Mouse (Mus musculus): ENCODE data around the gene Agpat4. TPM values are rescaled to one million over a fixed set of nuclear protein-coding genes. Genes with fewer than 3 reads are reported as not detected.

The Agpat4 gene
- polyA plus RNA-seq, 1 experiment = 7.4 TPM

GRCm38 (mm10) chr17:12210544-12211132, 92.1 kb downstream of the Agpat4 start:
- no peaks in the 10 kb centered on the region for H3K36me3 ChIP-seq (ENCODE audit: control insufficient read depth, insufficient read depth, low read length)
- H3K27ac ChIP-seq (ENCODE audit: insufficient read depth, low read depth, low read length) = no peak overlapping the region
- 30% methylated on average over 8 of the region's 8 CpGs for WGBS
- H3K4me1 ChIP-seq (ENCODE audit: control insufficient read depth, insufficient read depth, low read length) = no peaks in the 10 kb centered on the region
- no peaks in the 10 kb centered on the region for H3K27me3 ChIP-seq (replicated peaks; ENCODE audit: control insufficient read depth, insufficient read depth, low read length)
- no peak overlapping the region for H3K4me3 ChIP-seq (ENCODE audit: insufficient read depth, low read depth, low read length)
- DNase-seq = peak; percentile 79
- TF ChIP-seq POLR2A (IDR thresholded peaks at IDR 0.05; ENCODE audit: low read depth, low read length) (no peak), CTCF (conservative IDR thresholded peaks at IDR 0.05; ENCODE audit: insufficient read depth, insufficient read length, low read depth, low read length) (peak; percentile 98)

GRCm38 (mm10) chr17:12211890-12212289, 93.4 kb downstream of the Agpat4 start:
- 94% methylated on average over 11 of the region's 11 CpGs for WGBS
- Histone ChIP-seq H3K27ac (ENCODE audit: insufficient read depth, low read depth, low read length) (no peak overlapping the region), H3K4me1 (ENCODE audit: control insufficient read depth, insufficient read depth, low read length) (no peaks in the 10 kb centered on the region), H3K36me3 (ENCODE audit: control insufficient read depth, insufficient read depth, low read length) (no peaks in the 10 kb centered on the region), H3K27me3 (replicated peaks; ENCODE audit: control insufficient read depth, insufficient read depth, low read length) (no peaks in the 10 kb centered on the region), H3K4me3 (ENCODE audit: insufficient read depth, low read depth, low read length) (no peak overlapping the region)
- TF ChIP-seq CTCF (conservative IDR thresholded peaks at IDR 0.05; ENCODE audit: insufficient read depth, insufficient read length, low read depth, low read length) (no peak), POLR2A (IDR thresholded peaks at IDR 0.05; ENCODE audit: low read depth, low read length) (no peak)
- no peak for DNase-seq

DNA sequence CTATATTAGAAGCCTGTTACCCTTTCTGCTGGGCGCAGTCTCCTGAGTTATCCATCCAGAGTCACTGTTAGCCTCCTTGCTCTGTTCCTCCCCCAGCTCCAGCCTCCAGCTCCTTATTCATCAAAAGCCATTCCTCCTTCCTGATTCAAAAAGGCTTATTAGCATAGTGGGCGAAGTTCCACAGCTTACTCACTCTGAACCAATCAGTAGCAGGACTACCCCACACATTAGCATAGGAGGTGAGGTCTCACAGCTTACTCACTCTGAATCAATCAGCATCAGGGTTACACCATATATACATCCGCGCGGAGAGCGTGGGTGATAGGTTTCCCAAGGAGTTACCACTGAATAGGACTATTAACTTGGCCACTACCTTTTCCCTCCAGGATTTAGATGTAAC, 93.8 kb downstream of the Agpat4 start:
- 93% methylated on average over 6 of the region's 6 CpGs for WGBS
- TF ChIP-seq CTCF (conservative IDR thresholded peaks at IDR 0.05; ENCODE audit: insufficient read depth, insufficient read length, low read depth, low read length) (no peak), POLR2A (IDR thresholded peaks at IDR 0.05; ENCODE audit: low read depth, low read length) (no peak)
- H3K4me3 ChIP-seq (ENCODE audit: insufficient read depth, low read depth, low read length) = no peak overlapping the region
- H3K27me3 ChIP-seq (replicated peaks; ENCODE audit: control insufficient read depth, insufficient read depth, low read length) = no peaks in the 10 kb centered on the region
- no peaks in the 10 kb centered on the region for H3K36me3 ChIP-seq (ENCODE audit: control insufficient read depth, insufficient read depth, low read length)
- DNase-seq = no peak
- H3K27ac ChIP-seq (ENCODE audit: insufficient read depth, low read depth, low read length) = no peak overlapping the region
- no peaks in the 10 kb centered on the region for H3K4me1 ChIP-seq (ENCODE audit: control insufficient read depth, insufficient read depth, low read length)

GRCm38 (mm10) chr17:12213430-12213829, 94.9 kb downstream of the Agpat4 start:
- Histone ChIP-seq H3K4me1 (ENCODE audit: control insufficient read depth, insufficient read depth, low read length) (no peaks in the 10 kb centered on the region), H3K27ac (ENCODE audit: insufficient read depth, low read depth, low read length) (no peak overlapping the region), H3K27me3 (replicated peaks; ENCODE audit: control insufficient read depth, insufficient read depth, low read length) (no peaks in the 10 kb centered on the region), H3K4me3 (ENCODE audit: insufficient read depth, low read depth, low read length) (no peak overlapping the region), H3K36me3 (ENCODE audit: control insufficient read depth, insufficient read depth, low read length) (no peaks in the 10 kb centered on the region)
- WGBS = 84% methylated on average over 8 of the region's 8 CpGs
- DNase-seq = no peak
- TF ChIP-seq CTCF (conservative IDR thresholded peaks at IDR 0.05; ENCODE audit: insufficient read depth, insufficient read length, low read depth, low read length) = no peak
- no peak for TF ChIP-seq POLR2A (IDR thresholded peaks at IDR 0.05; ENCODE audit: low read depth, low read length)

DNA sequence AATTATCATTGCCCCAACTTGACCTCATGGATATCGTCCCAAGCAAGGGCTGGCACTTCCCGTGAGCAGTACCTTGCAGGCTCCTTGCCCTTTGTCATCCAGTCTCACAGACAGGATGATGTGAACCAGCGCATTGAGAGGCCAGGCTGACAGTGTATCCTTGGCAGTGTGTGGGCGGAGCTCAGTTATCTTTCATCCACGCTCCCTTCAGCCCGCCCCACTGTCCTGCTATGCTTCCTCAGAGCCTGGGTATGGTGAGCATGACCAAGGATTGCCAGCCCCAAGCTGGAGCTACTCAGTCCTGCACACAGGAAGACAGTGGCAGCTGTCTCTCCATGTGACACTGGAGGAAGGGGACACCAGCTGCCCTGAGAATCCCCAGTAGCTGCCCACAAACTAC, 97.7 kb downstream of the Agpat4 start:
- Histone ChIP-seq H3K4me1 (ENCODE audit: control insufficient read depth, insufficient read depth, low read length) (no peaks in the 10 kb centered on the region), H3K27me3 (replicated peaks; ENCODE audit: control insufficient read depth, insufficient read depth, low read length) (no peaks in the 10 kb centered on the region), H3K27ac (ENCODE audit: insufficient read depth, low read depth, low read length) (no peak overlapping the region), H3K4me3 (ENCODE audit: insufficient read depth, low read depth, low read length) (no peak overlapping the region), H3K36me3 (ENCODE audit: control insufficient read depth, insufficient read depth, low read length) (no peaks in the 10 kb centered on the region)
- DNase-seq = no peak
- 56% methylated on average over 6 of the region's 6 CpGs for WGBS
- TF ChIP-seq CTCF (conservative IDR thresholded peaks at IDR 0.05; ENCODE audit: insufficient read depth, insufficient read length, low read depth, low read length) = no peak
- TF ChIP-seq POLR2A (IDR thresholded peaks at IDR 0.05; ENCODE audit: low read depth, low read length) = no peak

- H3K4me1 ChIP-seq (ENCODE audit: control insufficient read depth, insufficient read depth, low read length) = no peaks in the 10 kb centered on the region
- H3K27ac ChIP-seq (ENCODE audit: insufficient read depth, low read depth, low read length) = no peak overlapping the region
- TF ChIP-seq POLR2A (IDR thresholded peaks at IDR 0.05; ENCODE audit: low read depth, low read length) = no peak
- 55% methylated on average over 6 of the region's 6 CpGs for WGBS
- H3K27me3 ChIP-seq (replicated peaks; ENCODE audit: control insufficient read depth, insufficient read depth, low read length) = no peaks in the 10 kb centered on the region
- no peaks in the 10 kb centered on the region for H3K36me3 ChIP-seq (ENCODE audit: control insufficient read depth, insufficient read depth, low read length)
- no peak for DNase-seq
- H3K4me3 ChIP-seq (ENCODE audit: insufficient read depth, low read depth, low read length) = no peak overlapping the region
Observed at GRCm38 (mm10) chr17:12221926-12222325, 103.4 kb downstream of the Agpat4 start.

GRCm38 (mm10) chr17:12223682-12224081, 105.2 kb downstream of the Agpat4 start:
- H3K36me3 ChIP-seq (ENCODE audit: control insufficient read depth, insufficient read depth, low read length) = no peaks in the 10 kb centered on the region
- WGBS = 72% methylated on average over 5 of the region's 5 CpGs
- H3K27ac ChIP-seq (ENCODE audit: insufficient read depth, low read depth, low read length) = no peak overlapping the region
- no peaks in the 10 kb centered on the region for H3K27me3 ChIP-seq (replicated peaks; ENCODE audit: control insufficient read depth, insufficient read depth, low read length)
- DNase-seq = no peak
- H3K4me1 ChIP-seq (ENCODE audit: control insufficient read depth, insufficient read depth, low read length) = no peaks in the 10 kb centered on the region
- TF ChIP-seq CTCF (conservative IDR thresholded peaks at IDR 0.05; ENCODE audit: insufficient read depth, insufficient read length, low read depth, low read length) = no peak
- TF ChIP-seq POLR2A (IDR thresholded peaks at IDR 0.05; ENCODE audit: low read depth, low read length) = no peak
- H3K4me3 ChIP-seq (ENCODE audit: insufficient read depth, low read depth, low read length) = no peak overlapping the region

Data from kidney, adult 2 months (tissue).